Mouse (Mus musculus): Measurements from ENCODE around the gene Olfr168. TPM values are rescaled to one million over a fixed set of nuclear protein-coding genes. Genes with fewer than 3 reads are reported as not detected.
"Not testable (repeated sequence)": the region's sequence is repeated elsewhere in the genome, so short reads cannot be mapped to it uniquely, and the experiment has no call there.

Gene Olfr168
- not detected in 2 replicates for polyA plus RNA-seq (2012; rRNA removed)

DNA sequence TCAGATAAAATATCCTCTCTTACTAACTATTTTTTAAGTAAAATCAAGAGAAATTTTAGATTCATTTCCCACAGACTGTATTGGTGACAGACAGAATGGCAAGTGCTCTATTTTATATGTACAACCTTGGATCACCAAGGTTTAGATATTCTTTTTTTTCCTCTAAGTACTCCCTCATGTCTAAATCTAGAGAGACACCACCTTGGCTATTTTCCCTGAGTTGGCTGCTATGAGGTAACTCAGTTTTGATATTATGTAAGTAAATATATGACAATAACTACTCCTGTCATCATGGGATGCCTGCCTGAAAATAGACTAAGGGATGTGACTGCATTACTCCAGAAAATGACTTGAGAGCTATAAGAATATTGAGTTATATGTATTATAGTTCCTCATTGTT is at the start of gene Olfr168:
Gene Olfr168, minus strand, starts transcription at position 101 of the 400 bp plus-strand sequence.
- DNase-seq (ENCODE audit: low read depth) = no peak

DNA sequence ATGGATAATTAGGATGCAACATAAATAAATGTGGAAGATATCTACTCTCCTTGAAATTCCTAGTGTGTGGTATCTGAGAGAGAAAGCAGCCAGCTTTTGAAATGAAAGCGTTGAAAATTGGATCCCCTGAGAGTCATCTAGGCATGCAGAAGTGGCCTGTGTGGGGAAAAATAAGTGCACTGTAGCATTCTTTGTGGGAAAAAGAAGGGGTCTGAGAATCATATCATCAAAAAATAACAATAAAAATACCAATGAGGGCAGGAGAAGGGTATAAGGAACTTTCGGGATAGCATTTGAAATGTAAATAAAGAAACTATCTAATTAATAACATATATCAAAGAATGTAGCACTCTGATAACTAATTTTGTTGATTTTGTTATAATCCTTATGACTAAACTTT is 36.4 kb upstream of the Olfr168 start, which contains the start of gene Olfr169:
Gene Olfr169, minus strand, starts transcription at position 101 of the 400 bp plus-strand sequence.
- DNase-seq (ENCODE audit: low read depth) = not testable (repeated sequence)

DNA sequence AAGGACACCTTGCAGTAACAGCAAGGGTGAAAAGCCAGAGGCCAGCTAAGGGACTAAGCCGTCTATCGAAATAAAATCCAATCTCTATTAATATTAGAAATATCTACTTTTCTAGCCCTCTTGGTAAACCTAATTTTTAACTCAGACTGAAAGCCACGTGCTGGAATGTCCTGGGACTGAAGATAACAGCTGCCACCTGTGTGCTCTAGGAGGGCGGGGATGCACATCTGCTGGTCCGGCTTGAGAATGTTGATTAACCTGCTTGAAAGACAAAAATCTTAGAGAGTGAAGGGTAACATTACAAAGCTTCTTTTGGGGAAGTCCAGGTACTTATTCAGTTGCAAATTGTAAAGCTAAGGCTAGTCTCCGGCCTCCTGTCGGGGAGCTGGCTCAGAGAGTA is 18.1 kb upstream of the Olfr168 start:
- not testable (repeated sequence) for DNase-seq (ENCODE audit: low read depth)

DNA sequence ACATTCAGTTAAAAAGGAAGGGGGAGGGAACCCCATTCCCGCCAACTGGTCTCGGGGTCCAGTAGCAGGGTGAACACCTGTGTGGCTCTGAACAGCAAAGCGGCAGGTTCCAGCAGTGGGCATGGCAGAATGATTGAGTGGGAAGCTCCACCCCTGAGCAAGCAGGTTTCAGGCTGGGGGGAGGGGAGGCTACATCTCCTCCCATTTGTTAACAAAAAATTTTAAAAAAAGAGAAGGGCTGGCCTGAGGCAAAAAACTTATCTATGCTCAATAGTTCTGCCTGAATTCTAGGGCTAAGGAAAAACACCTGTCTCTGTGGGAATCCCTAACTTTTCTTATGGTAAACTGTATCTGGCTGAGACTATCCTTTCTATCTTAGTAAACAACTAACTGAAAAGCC is 16.9 kb upstream of the Olfr168 start:
- not testable (repeated sequence) for DNase-seq (ENCODE audit: low read depth)

DNA sequence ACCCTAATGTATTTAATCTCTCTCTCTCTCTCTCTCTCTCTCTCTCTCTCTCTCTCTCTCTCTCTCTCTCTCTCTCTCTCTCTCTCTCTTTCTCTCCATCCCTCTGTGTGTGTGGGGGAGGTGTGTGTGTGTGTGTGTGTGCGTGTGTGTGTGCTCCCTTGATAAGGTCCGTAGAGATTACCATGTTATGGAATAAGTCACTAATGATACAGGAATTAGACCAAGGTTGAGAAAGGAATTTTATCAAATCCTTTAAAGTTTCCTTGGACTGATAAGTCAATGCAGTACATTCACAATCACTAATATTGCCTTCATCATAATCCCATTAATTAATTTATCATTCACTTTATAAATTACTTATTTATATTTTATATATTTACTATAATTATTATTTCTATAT is 13.2 kb downstream of the Olfr168 start, which contains the start of gene Olfr167:
Gene Olfr167, minus strand, starts transcription at position 101 of the 400 bp plus-strand sequence.
- no peak for DNase-seq (ENCODE audit: low read depth)

DNA sequence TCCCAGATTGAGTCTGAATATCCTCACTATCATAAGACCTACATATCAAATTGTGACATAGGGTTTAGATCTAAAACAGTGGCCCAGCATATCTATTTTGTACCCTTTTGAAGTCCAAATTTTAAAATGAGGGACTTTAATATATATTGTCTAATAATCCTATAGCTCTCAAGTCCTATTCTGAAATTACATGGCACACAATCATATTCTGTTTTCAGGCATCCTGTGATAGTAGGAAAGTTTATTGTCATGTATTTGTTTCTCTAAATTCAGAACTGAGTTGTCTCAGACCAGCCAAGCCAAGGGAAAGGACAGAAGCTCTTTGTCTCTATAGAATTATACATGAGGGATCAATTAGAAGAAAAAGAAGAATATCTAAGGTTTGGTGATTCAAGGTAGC is 52.0 kb downstream of the Olfr168 start, which contains the start of gene Olfr166:
Gene Olfr166, plus strand, starts transcription at position 301 of the 400 bp plus-strand sequence.
- DNase-seq (ENCODE audit: low read depth) = no peak

Other genes starting within 250 kb of the Olfr168 start
- not detected in 2 replicates for gene Olfr164, start 221.5 kb downstream of the Olfr168 start, polyA plus RNA-seq (2012; rRNA removed)
- not detected in 2 replicates for gene Olfr165, start 112.4 kb downstream of the Olfr168 start, polyA plus RNA-seq (2012; rRNA removed)
- not detected in 2 replicates for gene Olfr166, start 51.9 kb downstream of the Olfr168 start, polyA plus RNA-seq (2012; rRNA removed)
- not detected in 2 replicates for gene Olfr167, start 13.3 kb downstream of the Olfr168 start, polyA plus RNA-seq (2012; rRNA removed)
- not detected in 2 replicates for gene Olfr169, start 36.3 kb upstream of the Olfr168 start, polyA plus RNA-seq (2012; rRNA removed)
- gene Olfr170, start 76.3 kb upstream of the Olfr168 start, polyA plus RNA-seq (2012; rRNA removed) = not detected in 2 replicates
- gene Olfr171, start 94.4 kb upstream of the Olfr168 start, polyA plus RNA-seq (2012; rRNA removed) = not detected in 2 replicates
- 0.04 TPM in 1 of 2 replicates, not detected in the other for gene Lamp3, start 170.8 kb upstream of the Olfr168 start, polyA plus RNA-seq (2012; rRNA removed)
- 0.08 and 0.18 TPM in 2 replicates for gene B3gnt5, start 224.7 kb upstream of the Olfr168 start, polyA plus RNA-seq (2012; rRNA removed)

All from gonadal fat pad, adult 2 months (tissue).